Mouse (Mus musculus): ENCODE results near the gene Rabgap1l. TPM values are rescaled to one million over a fixed set of nuclear protein-coding genes. Genes with fewer than 3 reads are reported as not detected.

Rabgap1l gene
- total and polyA plus RNA-seq, 3 experiments: 19.0 to 68.4 (median 67.6) TPM

GRCm38 (mm10) chr1:160521918-160522317 is 271.1 kb downstream of the Rabgap1l start:
- intact Hi-C loops (cut with DNase I): no loop called here
- Histone ChIP-seq H3K27ac (no peak overlapping the region; the same call in 1 of the 2 replicates), H3K27me3 (ENCODE audit: control insufficient read depth, insufficient read depth, low read length) (no peaks in the 10 kb centered on the region), H3K36me3 (ENCODE audit: control insufficient read depth, insufficient read depth, low read length) (no peaks in the 10 kb centered on the region; the same call in 1 of the 2 replicates), H3K4me1 (ENCODE audit: control insufficient read depth, insufficient read depth, low read length) (no peaks in the 10 kb centered on the region; the same call in 1 of the 2 replicates), H3K79me2 (replicated peaks; ENCODE audit: control insufficient read depth, insufficient read depth, low read length) (no peaks in the 10 kb centered on the region), H3K9ac (ENCODE audit: low read depth, low read length) (no peak overlapping the region), H3K4me3 (no peak overlapping the region)
- TF ChIP-seq CTCF (IDR thresholded peaks at IDR 0.05) (no peak), POLR2A (IDR thresholded peaks at IDR 0.05; ENCODE audit: insufficient read depth, low read depth, low read length) (no peak), EP300 (IDR thresholded peaks at IDR 0.05; ENCODE audit: insufficient read depth, low read depth, low read length) (no peak)
- no peak for DNase-seq
- WGBS: 53% methylated on average over 3 of the region's 3 CpGs

DNA sequence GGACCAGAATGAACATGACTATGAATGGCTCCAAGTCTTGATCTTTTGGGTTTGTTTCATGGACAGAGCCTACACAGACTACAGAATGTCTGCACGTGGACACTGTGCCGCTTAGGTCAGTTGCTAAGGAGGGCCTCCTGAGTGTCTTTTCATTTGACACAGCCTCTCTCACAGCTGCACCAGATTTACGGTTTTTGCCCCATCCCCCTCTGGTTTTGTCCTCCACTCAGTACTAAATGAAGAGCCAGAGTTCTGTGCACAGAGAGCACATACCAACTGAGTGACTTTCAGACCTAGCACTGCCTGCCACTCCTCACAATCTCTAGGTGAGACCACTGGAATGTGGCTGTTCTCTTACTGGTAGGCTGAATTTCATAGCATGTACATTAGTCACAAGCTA is 272.3 kb downstream of the Rabgap1l start:
- TF ChIP-seq POLR2A (IDR thresholded peaks at IDR 0.05; ENCODE audit: insufficient read depth, low read depth, low read length): no peak
- 50% methylated on average over 3 of the region's 3 CpGs for WGBS
- Histone ChIP-seq H3K27ac (no peak overlapping the region), H3K36me3 (ENCODE audit: control insufficient read depth, insufficient read depth, low read length) (no peaks in the 10 kb centered on the region; the same call in 1 of the 2 replicates), H3K9ac (ENCODE audit: low read depth, low read length) (no peak overlapping the region), H3K4me1 (ENCODE audit: control insufficient read depth, insufficient read depth, low read length) (no peaks in the 10 kb centered on the region; the same call in 1 of the 2 replicates), H3K4me3 (no peak overlapping the region), H3K79me2 (replicated peaks; ENCODE audit: control insufficient read depth, insufficient read depth, low read length) (no peaks in the 10 kb centered on the region), H3K27me3 (ENCODE audit: control insufficient read depth, insufficient read depth, low read length) (no peaks in the 10 kb centered on the region)
- no peak for DNase-seq
- intact Hi-C loops (cut with DNase I): no loop called here

- H3K9ac ChIP-seq (ENCODE audit: low read depth, low read length): no peak overlapping the region
- H3K79me2 ChIP-seq (replicated peaks; ENCODE audit: control insufficient read depth, insufficient read depth, low read length): no peaks in the 10 kb centered on the region
- TF ChIP-seq EP300 (IDR thresholded peaks at IDR 0.05; ENCODE audit: insufficient read depth, low read depth, low read length) (no peak), POLR2A (IDR thresholded peaks at IDR 0.05; ENCODE audit: insufficient read depth, low read depth, low read length) (no peak), CTCF (IDR thresholded peaks at IDR 0.05) (no peak)
- no peaks in the 10 kb centered on the region; the same call in 1 of the 2 replicates for H3K4me1 ChIP-seq (ENCODE audit: control insufficient read depth, insufficient read depth, low read length)
- intact Hi-C loops (cut with DNase I): no loop called here
- H3K4me3 ChIP-seq: no peak overlapping the region
- WGBS: 80% methylated on average over 1 of the region's 1 CpGs
- no peaks in the 10 kb centered on the region; the same call in 1 of the 2 replicates for H3K36me3 ChIP-seq (ENCODE audit: control insufficient read depth, insufficient read depth, low read length)
- no peaks in the 10 kb centered on the region for H3K27me3 ChIP-seq (ENCODE audit: control insufficient read depth, insufficient read depth, low read length)
- no peak overlapping the region for H3K27ac ChIP-seq
- DNase-seq: no peak
Observed at GRCm38 (mm10) chr1:160519896-160520465, 273.0 kb downstream of the Rabgap1l start.

DNA sequence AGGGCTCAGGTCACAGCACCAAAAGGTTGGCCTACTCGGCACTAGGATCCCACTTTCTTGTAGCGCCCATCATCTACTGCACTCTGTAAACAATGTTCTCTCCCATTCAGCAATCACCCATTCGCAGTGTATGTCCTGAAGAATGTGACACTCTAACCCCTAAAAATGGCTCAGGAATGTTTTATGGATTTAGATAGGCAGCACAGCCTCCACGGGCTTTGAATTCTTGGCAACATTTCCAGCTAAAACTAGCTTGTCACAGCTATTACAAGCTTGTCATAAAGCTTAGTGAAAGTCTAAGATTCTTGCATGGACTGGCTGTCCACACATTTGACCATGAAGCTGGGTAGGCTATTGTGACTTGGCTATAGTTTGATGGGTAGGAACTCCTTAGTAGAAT is 274.5 kb downstream of the Rabgap1l start:
- Histone ChIP-seq H3K4me3 (no peak overlapping the region), H3K4me1 (ENCODE audit: control insufficient read depth, insufficient read depth, low read length) (no peaks in the 10 kb centered on the region; the same call in 1 of the 2 replicates), H3K36me3 (ENCODE audit: control insufficient read depth, insufficient read depth, low read length) (no peaks in the 10 kb centered on the region; the same call in 1 of the 2 replicates), H3K79me2 (replicated peaks; ENCODE audit: control insufficient read depth, insufficient read depth, low read length) (no peaks in the 10 kb centered on the region), H3K27ac (no peak overlapping the region), H3K27me3 (ENCODE audit: control insufficient read depth, insufficient read depth, low read length) (no peaks in the 10 kb centered on the region), H3K9ac (ENCODE audit: low read depth, low read length) (no peak overlapping the region)
- no peak for TF ChIP-seq CTCF (IDR thresholded peaks at IDR 0.05)
- no peak for TF ChIP-seq POLR2A (IDR thresholded peaks at IDR 0.05; ENCODE audit: insufficient read depth, low read depth, low read length)
- TF ChIP-seq EP300 (IDR thresholded peaks at IDR 0.05; ENCODE audit: insufficient read depth, low read depth, low read length): no peak
- intact Hi-C loops (cut with DNase I): no loop called here
- 43% methylated on average over 4 of the region's 4 CpGs for WGBS
- DNase-seq: no peak

- intact Hi-C loops (cut with DNase I): no loop called here
- no peaks in the 10 kb centered on the region for H3K36me3 ChIP-seq (ENCODE audit: control insufficient read depth, insufficient read depth, low read length)
- H3K9ac ChIP-seq (ENCODE audit: low read depth, low read length): no peak overlapping the region
- no peak overlapping the region for H3K4me3 ChIP-seq
- no peak overlapping the region for H3K27ac ChIP-seq
- H3K4me1 ChIP-seq (ENCODE audit: control insufficient read depth, insufficient read depth, low read length): no peaks in the 10 kb centered on the region
- H3K27me3 ChIP-seq (ENCODE audit: control insufficient read depth, insufficient read depth, low read length): no peaks in the 10 kb centered on the region
- no peak for DNase-seq
- TF ChIP-seq CTCF (IDR thresholded peaks at IDR 0.05) (no peak), POLR2A (IDR thresholded peaks at IDR 0.05; ENCODE audit: insufficient read depth, low read depth, low read length) (no peak), EP300 (IDR thresholded peaks at IDR 0.05; ENCODE audit: insufficient read depth, low read depth, low read length) (no peak)
- no peaks in the 10 kb centered on the region for H3K79me2 ChIP-seq (replicated peaks; ENCODE audit: control insufficient read depth, insufficient read depth, low read length)
Observed at GRCm38 (mm10) chr1:160507766-160508165, 285.2 kb downstream of the Rabgap1l start.

GRCm38 (mm10) chr1:160496906-160497577 is 296.0 kb downstream of the Rabgap1l start:
- intact Hi-C loops (cut with DNase I): no loop called here
- Histone ChIP-seq H3K27me3 (ENCODE audit: control insufficient read depth, insufficient read depth, low read length) (no peaks in the 10 kb centered on the region), H3K4me3 (no peak overlapping the region), H3K9ac (ENCODE audit: low read depth, low read length) (no peak overlapping the region), H3K4me1 (ENCODE audit: control insufficient read depth, insufficient read depth, low read length) (no peaks in the 10 kb centered on the region), H3K27ac (no peak overlapping the region), H3K36me3 (ENCODE audit: control insufficient read depth, insufficient read depth, low read length) (no peaks in the 10 kb centered on the region), H3K79me2 (replicated peaks; ENCODE audit: control insufficient read depth, insufficient read depth, low read length) (no peaks in the 10 kb centered on the region)
- TF ChIP-seq EP300 (IDR thresholded peaks at IDR 0.05; ENCODE audit: insufficient read depth, low read depth, low read length) (no peak), POLR2A (IDR thresholded peaks at IDR 0.05; ENCODE audit: insufficient read depth, low read depth, low read length) (no peak), CTCF (IDR thresholded peaks at IDR 0.05) (no peak)
- DNase-seq: no peak
- 89% methylated on average over 3 of the region's 3 CpGs for WGBS
